Mouse (Mus musculus) forebrain, embryonic 13.5 days (tissue): ENCODE measurements around the gene Tnf. TPM values are rescaled to one million over a fixed set of nuclear protein-coding genes. Genes with fewer than 3 reads are reported as not detected.
A peak's percentile ranks its signal among the peaks of the same experiment; 100 is the strongest.

ENCODE experiments used
- ATAC-seq: fragments of 200-750 bp; cut with Nextera tagmentation; 2 replicates; pipeline ENCODE4 v1.8.0; 2017
- H3K27ac ChIP-seq: fragments of 300-500 bp; sonication (generic); 2 replicates; pipeline ENCODE4 v1.5.1; 2015; ENCODE audit warnings: inconsistent platforms, mild to moderate bottlenecking, moderate library complexity
- H3K27me3 ChIP-seq: fragments of 300-500 bp; sonication (generic); 2 replicates; pipeline ENCODE4 v1.6.1; 2015; ENCODE audit warnings: mild to moderate bottlenecking, inconsistent platforms
- H3K36me3 ChIP-seq: fragments of 300-500 bp; sonication (generic); 2 replicates; pipeline ENCODE4 v1.6.1; 2015; ENCODE audit warnings: mild to moderate bottlenecking, inconsistent platforms; ENCODE audit not compliant: poor library complexity, severe bottlenecking
- H3K4me1 ChIP-seq: fragments of 300-500 bp; sonication (generic); 2 replicates; pipeline ENCODE4 v1.6.1; 2015; ENCODE audit warnings: inconsistent platforms
- H3K4me2 ChIP-seq: fragments of 300-500 bp; sonication (generic); 2 replicates; pipeline ENCODE4 v1.6.1; 2015; ENCODE audit warnings: inconsistent platforms, mild to moderate bottlenecking, moderate library complexity
- H3K4me3 ChIP-seq: fragments of 300-500 bp; sonication (generic); 2 replicates; pipeline ENCODE4 v1.5.1; 2015; ENCODE audit warnings: mild to moderate bottlenecking, inconsistent platforms
- H3K9ac ChIP-seq: fragments of 300-500 bp; sonication (generic); 2 replicates; pipeline ENCODE4 v1.6.1; 2015; ENCODE audit warnings: mild to moderate bottlenecking, inconsistent platforms
- H3K9me3 ChIP-seq: fragments of 300-500 bp; sonication (generic); replicated peaks from 2 replicates; pipeline ENCODE4 v1.6.1; 2016; ENCODE audit warnings: inconsistent platforms
- WGBS: fragments of 180-500 bp; shearing (Covaris S2); methylation state at CpG from one replicate; pipeline ENCODE4 v1.1.7; 2015; 5-methylcytosine and 5-hydroxymethylcytosine counted together
- polyA plus RNA-seq: library from polyadenylated mRNA; unstranded; fragments of >200 nt; fragmentation: Nextera tagmentation; extraction: Ambion mirVana; gene quantifications from 2 replicates; pipeline ENCODE4 v1.2.1, GENCODE M21; 2015

The Tnf gene
- polyA plus RNA-seq, 1 experiment from 2014 or later, result not detected

DNA sequence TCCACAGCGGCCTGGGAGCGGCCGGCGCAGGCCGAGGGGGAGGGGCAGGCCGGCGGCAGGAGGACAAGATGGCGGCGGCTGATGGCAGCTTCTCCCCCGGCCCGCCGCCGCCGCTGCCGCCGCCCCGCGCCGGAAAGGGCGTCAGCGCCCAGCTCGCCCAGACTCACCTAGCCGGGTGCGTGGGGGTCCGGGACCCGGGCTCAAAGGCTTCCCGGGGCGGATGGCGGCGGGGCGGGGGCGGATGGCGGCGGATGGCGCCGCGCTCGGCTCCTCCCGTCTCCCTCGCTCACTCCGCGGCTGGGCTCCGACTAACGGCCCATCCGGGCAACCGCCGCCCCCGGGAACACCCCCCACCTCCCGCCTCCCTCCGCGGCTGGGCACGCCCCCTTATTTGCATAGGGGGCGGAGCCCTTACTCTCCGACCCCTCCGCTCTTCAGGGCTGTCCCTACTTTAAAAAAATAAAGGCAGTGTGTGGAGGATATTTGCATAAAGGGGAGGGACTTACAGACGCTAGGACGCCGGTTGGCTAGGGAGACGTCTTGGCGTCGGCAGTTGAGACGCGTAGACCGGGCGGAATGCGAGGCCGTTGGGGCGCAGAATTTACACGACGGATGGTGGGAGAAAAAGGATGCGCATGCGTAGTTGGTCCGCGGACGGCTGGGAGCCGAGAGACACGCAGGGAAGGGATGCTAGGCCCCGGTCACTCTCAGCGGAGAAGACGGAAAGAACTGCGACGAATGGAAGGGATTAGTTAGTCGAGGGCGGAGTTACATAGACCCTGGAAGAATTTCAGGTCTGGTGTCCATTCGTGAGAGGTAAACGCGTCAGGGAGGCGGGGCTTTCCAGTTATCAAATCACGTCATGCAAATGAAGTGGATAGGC is 37.0 kb downstream of the Tnf start, which contains the start of gene Prrc2a:
Prrc2a (minus strand) TSS at position 330 of the 883 bp plus-strand sequence.
- ATAC-seq, result peak; percentile 94
- WGBS, result under 1% methylated on average over 47 of the region's 89 CpGs

GRCm38 (mm10) chr17:35164218-35164567 is 37.6 kb downstream of the Tnf start:
- Histone ChIP-seq H3K36me3 (peaks cover 35% of the 10 kb centered on the region), H3K9me3 (no peaks in the 10 kb centered on the region), H3K4me1 (peaks cover 36% of the 10 kb centered on the region), H3K27ac (peak overlapping the region; percentile 97), H3K9ac (peak overlapping the region; percentile 100), H3K4me3 (peak overlapping the region; percentile 100), H3K27me3 (no peaks in the 10 kb centered on the region), H3K4me2 (peak overlapping the region; percentile 99)
- WGBS, result 0% methylated on average over 27 of the region's 28 CpGs
- ATAC-seq, result no peak

More for the DNA sequence above, 37.0 kb downstream of the Tnf start, which contains the start of gene Prrc2a:
- H3K9ac ChIP-seq, result peak within 1 kb of the TSS; percentile 100
- H3K27me3 ChIP-seq, result no peaks in the 10 kb centered on the region
- peak within 1 kb of the TSS; percentile 100 for H3K4me3 ChIP-seq
- peaks cover 29% of the 10 kb centered on the region for H3K36me3 ChIP-seq
- peak within 1 kb of the TSS; percentile 97 for H3K27ac ChIP-seq
- H3K4me1 ChIP-seq, result peaks cover 36% of the 10 kb centered on the region
- peak within 1 kb of the TSS; percentile 99 for H3K4me2 ChIP-seq
- H3K9me3 ChIP-seq, result no peaks in the 10 kb centered on the region

GRCm38 (mm10) chr17:35163326-35164081 is 38.3 kb downstream of the Tnf start:
- 16% methylated on average over 8 of the region's 8 CpGs for WGBS
- no peak for ATAC-seq
- no peaks in the 10 kb centered on the region for H3K27me3 ChIP-seq
- H3K4me2 ChIP-seq, result peak overlapping the region; percentile 99
- peak overlapping the region; percentile 97 for H3K27ac ChIP-seq
- no peaks in the 10 kb centered on the region for H3K9me3 ChIP-seq
- H3K4me3 ChIP-seq, result peak overlapping the region; percentile 100
- peaks cover 42% of the 10 kb centered on the region for H3K36me3 ChIP-seq
- H3K9ac ChIP-seq, result peak overlapping the region; percentile 100
- H3K4me1 ChIP-seq, result peaks cover 36% of the 10 kb centered on the region

- Histone ChIP-seq H3K4me1 (peaks cover 36% of the 10 kb centered on the region), H3K9ac (peak overlapping the region; percentile 100), H3K4me3 (peak overlapping the region; percentile 100), H3K36me3 (peaks cover 50% of the 10 kb centered on the region), H3K27me3 (no peaks in the 10 kb centered on the region), H3K27ac (peak overlapping the region; percentile 97; the same call in 1 of the 2 replicates), H3K4me2 (peak overlapping the region; percentile 99), H3K9me3 (no peaks in the 10 kb centered on the region)
- ATAC-seq, result no peak
- 43% methylated on average over 12 of the region's 12 CpGs for WGBS
Measured at GRCm38 (mm10) chr17:35162730-35163129, 39.1 kb downstream of the Tnf start.

- no peak for ATAC-seq
- Histone ChIP-seq H3K27me3 (no peaks in the 10 kb centered on the region), H3K4me1 (peaks cover 36% of the 10 kb centered on the region), H3K9ac (peak overlapping the region; percentile 100), H3K4me2 (peak overlapping the region; percentile 99), H3K9me3 (no peaks in the 10 kb centered on the region), H3K4me3 (peak overlapping the region; percentile 100), H3K27ac (no peak overlapping the region), H3K36me3 (peaks cover 56% of the 10 kb centered on the region)
- WGBS, result 79% methylated on average over 14 of the region's 14 CpGs
Measured at GRCm38 (mm10) chr17:35162121-35162520, 39.7 kb downstream of the Tnf start.

DNA sequence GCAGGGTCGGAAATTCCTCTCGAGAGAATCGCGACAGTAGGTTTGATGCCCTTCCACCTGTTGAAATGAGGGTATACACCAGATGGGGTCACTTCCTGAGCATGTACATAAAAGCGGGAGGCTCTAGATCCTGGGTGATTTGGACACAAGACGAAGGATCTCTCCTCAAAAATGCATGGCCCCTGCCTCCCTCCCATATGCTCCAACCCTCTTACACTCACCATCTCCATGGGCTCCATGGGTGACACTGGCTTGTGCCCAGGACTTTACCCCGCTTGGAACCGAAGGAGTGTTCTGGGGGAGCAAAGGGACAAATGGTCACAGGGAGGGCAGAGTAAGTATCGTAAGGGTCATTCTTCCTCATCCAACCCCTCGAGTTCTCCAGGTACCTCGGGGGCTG is 40.4 kb downstream of the Tnf start:
- H3K27me3 ChIP-seq, result no peaks in the 10 kb centered on the region
- H3K27ac ChIP-seq, result no peak overlapping the region
- peak overlapping the region; percentile 99 for H3K4me2 ChIP-seq
- 90% methylated on average over 11 of the region's 11 CpGs for WGBS
- H3K4me3 ChIP-seq, result no peak overlapping the region; the same call in 1 of the 2 replicates
- H3K4me1 ChIP-seq, result peaks cover 33% of the 10 kb centered on the region
- no peak for ATAC-seq
- H3K9me3 ChIP-seq, result no peaks in the 10 kb centered on the region
- peaks cover 63% of the 10 kb centered on the region for H3K36me3 ChIP-seq
- no peak overlapping the region for H3K9ac ChIP-seq

GRCm38 (mm10) chr17:35159638-35160037 is 42.2 kb downstream of the Tnf start:
- H3K9me3 ChIP-seq, result no peaks in the 10 kb centered on the region
- ATAC-seq, result no peak
- no peak overlapping the region for H3K27ac ChIP-seq
- H3K4me2 ChIP-seq, result no peak overlapping the region
- no peaks in the 10 kb centered on the region for H3K27me3 ChIP-seq
- no peak overlapping the region for H3K9ac ChIP-seq
- WGBS, result 88% methylated on average over 7 of the region's 7 CpGs
- H3K4me3 ChIP-seq, result no peak overlapping the region
- peaks cover 81% of the 10 kb centered on the region for H3K36me3 ChIP-seq
- peaks cover 25% of the 10 kb centered on the region for H3K4me1 ChIP-seq

DNA sequence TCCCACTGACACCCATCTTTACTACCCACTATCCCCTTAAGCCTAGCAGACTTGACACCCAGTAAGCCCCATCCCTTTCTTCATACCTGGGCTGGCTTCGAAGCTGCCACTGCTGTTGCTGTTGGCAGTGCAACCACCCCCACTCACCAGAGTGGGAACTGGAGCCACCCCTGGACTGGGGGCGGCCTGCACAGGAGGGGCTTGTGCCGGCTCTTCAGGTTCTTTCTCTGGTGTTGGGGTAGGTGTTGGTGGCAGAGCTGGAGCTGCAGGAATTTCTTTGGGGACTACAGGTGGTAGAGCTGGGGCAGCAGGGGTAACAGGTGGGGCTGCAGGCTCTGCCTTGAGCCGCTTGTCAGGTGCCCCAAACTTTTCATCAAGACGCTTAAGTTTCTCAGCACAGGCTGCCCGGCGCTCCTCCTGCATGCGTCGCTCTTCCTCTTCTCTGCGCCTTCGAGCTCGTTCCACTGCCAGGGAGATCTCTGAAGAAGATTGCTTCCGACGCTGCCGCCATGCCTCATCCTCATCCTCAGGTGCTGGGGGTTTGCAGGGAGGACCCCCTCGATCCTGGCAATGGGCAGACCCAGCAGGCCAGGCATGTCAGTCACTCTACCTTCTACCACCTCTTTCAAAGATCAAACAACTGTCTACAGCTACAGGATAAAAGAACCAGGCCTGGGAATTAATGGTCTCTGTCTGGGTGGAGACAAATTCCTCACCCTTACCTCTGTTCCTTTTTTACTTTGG is 42.8 kb downstream of the Tnf start:
- no peak overlapping the region for H3K27ac ChIP-seq
- no peak overlapping the region for H3K4me3 ChIP-seq
- peaks cover 87% of the 10 kb centered on the region for H3K36me3 ChIP-seq
- no peaks in the 10 kb centered on the region for H3K27me3 ChIP-seq
- H3K4me1 ChIP-seq, result peaks cover 25% of the 10 kb centered on the region
- no peak for ATAC-seq
- WGBS, result 97% methylated on average over 16 of the region's 16 CpGs
- no peak overlapping the region for H3K4me2 ChIP-seq
- no peaks in the 10 kb centered on the region for H3K9me3 ChIP-seq
- H3K9ac ChIP-seq, result no peak overlapping the region

GRCm38 (mm10) chr17:35157661-35158175 is 44.1 kb downstream of the Tnf start:
- WGBS, result 97% methylated on average over 8 of the region's 8 CpGs

DNA sequence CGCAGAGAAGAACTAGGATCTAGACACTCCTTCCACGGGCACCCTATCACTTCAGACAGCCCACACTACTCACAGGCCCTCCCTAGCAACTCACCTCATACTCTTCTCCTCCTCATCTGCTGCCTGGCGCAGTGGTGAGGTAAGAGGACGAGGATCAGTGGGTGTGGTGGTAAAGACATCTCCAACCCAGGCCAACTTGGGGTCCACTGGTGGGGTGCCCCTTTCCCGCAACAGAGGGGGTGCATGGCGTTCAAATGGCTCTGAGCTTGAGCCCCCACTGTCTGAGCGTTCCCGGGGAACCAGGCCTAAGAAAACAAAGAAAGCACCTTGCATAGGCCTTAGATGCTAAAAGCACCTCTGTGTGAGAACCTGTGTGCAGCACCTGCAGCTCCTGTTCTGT is 44.6 kb downstream of the Tnf start:
- Histone ChIP-seq H3K4me3 (no peak overlapping the region), H3K4me1 (peaks cover 9% of the 10 kb centered on the region), H3K27ac (no peak overlapping the region), H3K9ac (no peak overlapping the region), H3K9me3 (no peaks in the 10 kb centered on the region), H3K36me3 (peaks cover 100% of the 10 kb centered on the region), H3K4me2 (no peak overlapping the region), H3K27me3 (no peaks in the 10 kb centered on the region)
- WGBS, result 94% methylated on average over 8 of the region's 8 CpGs
- ATAC-seq, result no peak

More at GRCm38 (mm10) chr17:35157661-35158175, 44.1 kb downstream of the Tnf start:
- ATAC-seq, result no peak
- Histone ChIP-seq H3K4me1 (peaks cover 14% of the 10 kb centered on the region), H3K4me3 (no peak overlapping the region), H3K4me2 (no peak overlapping the region), H3K9me3 (no peaks in the 10 kb centered on the region), H3K9ac (no peak overlapping the region), H3K36me3 (peaks cover 100% of the 10 kb centered on the region), H3K27me3 (no peaks in the 10 kb centered on the region), H3K27ac (no peak overlapping the region)

GRCm38 (mm10) chr17:35156461-35157200 is 45.2 kb downstream of the Tnf start:
- H3K9me3 ChIP-seq, result no peaks in the 10 kb centered on the region
- peaks cover 100% of the 10 kb centered on the region for H3K36me3 ChIP-seq
- H3K9ac ChIP-seq, result no peak overlapping the region
- no peak overlapping the region for H3K4me2 ChIP-seq
- no peak for ATAC-seq
- 92% methylated on average over 33 of the region's 33 CpGs for WGBS
- H3K27me3 ChIP-seq, result no peaks in the 10 kb centered on the region
- peaks cover 3% of the 10 kb centered on the region; the same call in 1 of the 2 replicates for H3K4me1 ChIP-seq
- no peak overlapping the region for H3K27ac ChIP-seq
- H3K4me3 ChIP-seq, result no peak overlapping the region
